9 mouse cellular contexts compared by ENCODE assay signal in the genomic region with DNA sequence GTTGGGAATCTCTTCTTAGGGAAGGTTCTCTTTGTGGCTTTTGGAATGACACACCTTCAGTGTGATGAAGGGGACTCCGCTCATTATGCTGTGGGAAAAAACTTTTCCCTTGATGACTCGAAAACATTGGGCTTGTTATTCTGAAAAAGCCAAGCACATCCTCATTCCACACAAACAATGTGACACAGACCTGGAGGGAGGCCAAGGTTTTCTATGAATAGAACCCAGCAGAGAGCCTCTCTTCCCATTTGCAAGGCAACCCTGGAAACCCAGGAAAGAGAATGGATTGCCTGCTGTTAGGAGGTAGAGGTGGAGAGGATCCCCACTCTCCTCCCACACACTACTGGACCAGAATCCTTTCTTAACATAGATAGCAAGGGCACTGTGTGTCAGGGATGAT. TPM values are rescaled to one million over a fixed set of nuclear protein-coding genes. Genes with fewer than 3 reads are reported as not detected.
DNase-seq lines count a peak whose midpoint lies in the region; ATAC-seq and TF ChIP-seq lines count a peak whose summit lies in the region.
"Had no signal": no experiment of that assay in that cellular context is flagged by ENCODE, and none has a peak within 500 bp of the region (broad histone marks: within the 10 kb centered on the region; RNA-seq: fewer than 3 reads in every experiment).

No protein-coding gene starts in this region.

- peak overlapping the region; percentile 41 for H3K4me2 ChIP-seq in kidney, embryonic 16.5 days (replicated peaks; ENCODE audit: low read depth, low read length)
- peak overlapping the region; percentile 51 for H3K4me2 ChIP-seq in lung, embryonic 14.5 days
- H3K4me2 ChIP-seq: liver, embryonic 15.5 days had no signal

- H3K9ac ChIP-seq in kidney, embryonic 16.5 days (replicated peaks; ENCODE audit: low read length), result no peak overlapping the region
- no peak overlapping the region for H3K9ac ChIP-seq in lung, embryonic 14.5 days
- H3K9ac ChIP-seq: liver, embryonic 15.5 days had no signal

- H3K4me3 ChIP-seq in kidney, embryonic 16.5 days (ENCODE audit: low read length), result no peak overlapping the region
- H3K4me3 ChIP-seq in lung, embryonic 14.5 days (ENCODE audit: low read depth, low read length), result no peak overlapping the region
- no peak overlapping the region for H3K4me3 ChIP-seq in thymus, adult 2 months (ENCODE audit: control insufficient read depth, insufficient read depth, low read length)
- H3K4me3 ChIP-seq: liver, embryonic 15.5 days had no signal

- no peak for TF ChIP-seq CTCF in lung, embryonic 14.5 days (IDR thresholded peaks at IDR 0.05; ENCODE audit: low read depth)
- TF ChIP-seq CTCF in thymus, adult 2 months (IDR thresholded peaks at IDR 0.05; ENCODE audit: borderline replicate concordance, control insufficient read depth, extremely low read depth, insufficient read depth, low read length, poor library complexity), result no peak

- TF ChIP-seq POLR2A in thymus, adult 2 months (IDR thresholded peaks at IDR 0.05; ENCODE audit: control insufficient read depth, extremely low read depth, insufficient read depth, low read length, poor library complexity), result no peak

- peak; percentile 82 for DNase-seq in ZHBTc4 (ENCODE audit: low read depth, low spot score)
- DNase-seq in adrenal gland, postnatal 25 days, result peak; percentile 54
- peak; percentile 70 to 82 for DNase-seq in heart, adult 9 months (ENCODE audit: low spot score in 2 of 2)
- DNase-seq in lung, embryonic 14.5 days, result peak; percentile 92
- peak; percentile 54 for DNase-seq in right cerebral cortex, postnatal 14 days
- no peak for DNase-seq in thymus, adult 2 months

- no peaks in the 10 kb centered on the region for H3K9me3 ChIP-seq in kidney, embryonic 16.5 days (ENCODE audit: low read length)
- no peaks in the 10 kb centered on the region for H3K9me3 ChIP-seq in lung, embryonic 14.5 days (ENCODE audit: low read depth, low read length)
- H3K9me3 ChIP-seq: liver, embryonic 15.5 days had no signal

- ATAC-seq in kidney, embryonic 16.5 days (ENCODE audit: low FRiP score, low TSS enrichment), result peak; percentile 54; the same call in 1 of the 2 replicates
- ATAC-seq in lung, embryonic 14.5 days (ENCODE audit: insufficient read depth), result peak; percentile 62; the same call in 1 of the 2 replicates

- H3K27ac ChIP-seq in kidney, embryonic 16.5 days (ENCODE audit: low read length), result no peak overlapping the region
- H3K27ac ChIP-seq in lung, embryonic 14.5 days (ENCODE audit: low read depth), result peak overlapping the region; percentile 42; the same call in 1 of the 2 replicates
- H3K27ac ChIP-seq in thymus, adult 2 months (ENCODE audit: control insufficient read depth, insufficient read depth, low read length), result no peak overlapping the region
- H3K27ac ChIP-seq: liver, embryonic 15.5 days had no signal

- no peaks in the 10 kb centered on the region for H3K27me3 ChIP-seq in kidney, embryonic 16.5 days (ENCODE audit: insufficient read depth, low read length)
- no peaks in the 10 kb centered on the region for H3K27me3 ChIP-seq in lung, embryonic 14.5 days (ENCODE audit: insufficient read depth, low read length)
- no peaks in the 10 kb centered on the region for H3K27me3 ChIP-seq in thymus, adult 2 months (ENCODE audit: control insufficient read depth, insufficient read depth, low read length)

- H3K4me1 ChIP-seq in kidney, embryonic 16.5 days (ENCODE audit: insufficient read depth, low read length), result no peaks in the 10 kb centered on the region
- 0 out of 2 replicates have a peak, but pooled peaks cover 3% of the 10 kb centered on the region for H3K4me1 ChIP-seq in lung, embryonic 14.5 days (ENCODE audit: insufficient read depth)
- no peaks in the 10 kb centered on the region for H3K4me1 ChIP-seq in thymus, adult 2 months (replicated peaks; ENCODE audit: control insufficient read depth, insufficient read depth, low read length)
- H3K4me1 ChIP-seq: liver, embryonic 15.5 days had no signal

- H3K36me3 ChIP-seq in kidney, embryonic 16.5 days (ENCODE audit: insufficient read depth, low read length), result no peaks in the 10 kb centered on the region
- no peaks in the 10 kb centered on the region for H3K36me3 ChIP-seq in lung, embryonic 14.5 days (ENCODE audit: insufficient read depth)
- H3K36me3 ChIP-seq in thymus, adult 2 months (ENCODE audit: control insufficient read depth, insufficient read depth, low read length), result no peaks in the 10 kb centered on the region
- H3K36me3 ChIP-seq: liver, embryonic 15.5 days had no signal

- WGBS in kidney, embryonic 16.5 days, result 39% methylated on average over 2 of the region's 2 CpGs
- whole genome bisulfite sequencing in lung, embryonic 14.5 days, result 24% methylated on average over 2 of the region's 2 CpGs
- WGBS in thymus, adult 2 months, result 88% methylated on average over 2 of the region's 2 CpGs

RNA-seq across cellular contexts. Expression of a gene that starts 1.6 kb away (rescaled TPM):
- total RNA-seq in adrenal gland, postnatal 25 days (2021), result not detected in 2 replicates
- polyA plus RNA-seq in kidney, embryonic 16.5 days (2015; fragmentation: Nextera tagmentation; extraction: Ambion mirVana), result not detected in 2 replicates
- polyA plus RNA-seq in lung, embryonic 14.5 days (2014; fragmentation: Nextera tagmentation; extraction: Ambion mirVana), result not detected in 2 replicates
- polyA plus RNA-seq in thymus, adult 2 months (2012; rRNA removed), result 0.20 TPM in 1 of 2 replicates, not detected in the other
- polyA plus RNA-seq: cerebellum, adult 2 months; liver, embryonic 15.5 days had no signal

RNA-seq across cellular contexts. Expression of a gene that starts 14.6 kb away (rescaled TPM):
- 8.4 and 11.5 TPM in 2 replicates for total RNA-seq in adrenal gland, postnatal 25 days (2021)
- polyA plus RNA-seq in kidney, embryonic 16.5 days (2015; fragmentation: Nextera tagmentation; extraction: Ambion mirVana), result 8.0 and 9.5 TPM in 2 replicates
- polyA plus RNA-seq in lung, embryonic 14.5 days (2014; fragmentation: Nextera tagmentation; extraction: Ambion mirVana), result 1.6 and 2.2 TPM in 2 replicates
- polyA plus RNA-seq in thymus, adult 2 months (2012; rRNA removed), result 0.58 and 0.73 TPM in 2 replicates
